Mouse (Mus musculus): ENCODE results near the gene Glipr2.

DNA sequence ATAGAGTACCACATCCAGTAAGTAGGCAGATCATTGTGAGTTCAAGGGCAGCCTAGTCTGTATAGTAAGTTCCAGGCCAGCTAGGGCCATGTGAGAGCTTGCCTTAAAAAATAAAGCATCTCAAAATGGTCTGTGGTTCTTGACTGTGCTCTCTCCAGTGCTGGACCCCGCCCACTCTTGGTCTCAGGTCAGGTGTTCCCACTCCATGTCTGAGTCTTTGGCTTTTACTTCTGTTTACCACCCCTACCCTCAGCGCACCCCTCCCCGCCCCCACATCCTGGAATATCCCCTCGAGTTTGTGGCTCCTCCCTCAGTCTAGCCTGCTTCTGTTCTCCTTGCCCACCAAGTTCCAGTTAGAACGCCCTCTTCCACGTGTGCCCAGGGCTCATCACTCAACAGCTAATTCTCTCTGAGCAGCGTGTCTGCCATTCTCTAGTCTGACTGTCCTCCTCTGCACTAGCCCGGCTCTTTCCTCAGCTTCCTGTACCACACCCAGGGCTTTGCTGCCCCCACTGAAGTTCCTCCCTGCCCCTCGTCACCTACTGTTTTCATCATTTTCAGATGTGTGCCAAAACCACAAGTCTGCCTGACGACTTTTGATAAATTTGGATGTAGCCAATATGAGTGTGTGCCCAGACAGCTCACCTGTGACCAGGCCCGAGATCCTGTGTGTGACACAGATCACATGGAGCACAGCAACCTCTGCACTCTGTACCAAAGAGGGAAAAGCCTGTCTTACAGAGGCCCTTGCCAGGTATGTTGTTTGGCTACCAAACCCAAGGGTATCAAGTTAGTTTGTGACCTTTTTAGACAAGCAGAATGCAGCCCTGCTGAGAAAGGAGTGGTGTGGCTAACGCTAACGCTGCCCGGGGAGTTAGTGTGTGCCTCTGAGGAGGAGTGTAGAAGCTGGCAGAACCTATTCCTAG is 20.2 kb upstream of the Glipr2 start:
- TF ChIP-seq EP300 (IDR thresholded peaks at IDR 0.05; ENCODE audit: low read depth) (no peak), CTCF (IDR thresholded peaks at IDR 0.05; ENCODE audit: low read depth) (no peak)

All from liver, embryonic 14.5 days (tissue).